Mouse (Mus musculus): Measurements from ENCODE around the gene Keap1.
"Not testable (repeated sequence)": the region's sequence is repeated elsewhere in the genome, so short reads cannot be mapped to it uniquely, and the experiment has no call there.

Keap1 gene

GRCm38 (mm10) chr9:21233366-21233765 lies 5.8 kb downstream of the Keap1 start:
- no peak for DNase-seq (ENCODE audit: low read depth, low spot score)

GRCm38 (mm10) chr9:21232867-21233266 lies 6.3 kb downstream of the Keap1 start:
- DNase-seq (ENCODE audit: low read depth, low spot score): no peak

GRCm38 (mm10) chr9:21231551-21231950 lies 7.6 kb downstream of the Keap1 start:
- DNase-seq (ENCODE audit: low read depth, low spot score): no peak

- no peak for DNase-seq (ENCODE audit: low read depth, low spot score)
Measured at GRCm38 (mm10) chr9:21227342-21227741, 11.8 kb downstream of the Keap1 start.

GRCm38 (mm10) chr9:21225415-21225758 lies 13.8 kb downstream of the Keap1 start:
- DNase-seq (ENCODE audit: low read depth, low spot score): no peak

- DNase-seq (ENCODE audit: low read depth, low spot score): peak; percentile 76
Measured at GRCm38 (mm10) chr9:21224576-21225414, 14.4 kb downstream of the Keap1 start.

GRCm38 (mm10) chr9:21223906-21224305 lies 15.3 kb downstream of the Keap1 start:
- no peak for DNase-seq (ENCODE audit: low read depth, low spot score)

- not testable (repeated sequence) for DNase-seq (ENCODE audit: low read depth, low spot score)
Measured at GRCm38 (mm10) chr9:21223490-21223889, 15.7 kb downstream of the Keap1 start.

- DNase-seq (ENCODE audit: low read depth, low spot score): peak; percentile 79
Measured at GRCm38 (mm10) chr9:21221383-21221929, 17.7 kb downstream of the Keap1 start.

- DNase-seq (ENCODE audit: low read depth, low spot score): peak; percentile 90
Measured at GRCm38 (mm10) chr9:21220490-21221382, 18.4 kb downstream of the Keap1 start.

- DNase-seq (ENCODE audit: low read depth, low spot score): peak; percentile 41
Measured at GRCm38 (mm10) chr9:21219820-21220219, 19.3 kb downstream of the Keap1 start.

GRCm38 (mm10) chr9:21216050-21216841 lies 22.9 kb downstream of the Keap1 start:
- DNase-seq (ENCODE audit: low read depth, low spot score): no peak

GRCm38 (mm10) chr9:21213617-21214190 lies 25.5 kb downstream of the Keap1 start:
- DNase-seq (ENCODE audit: low read depth, low spot score): peak; percentile 54

- no peak for DNase-seq (ENCODE audit: low read depth, low spot score)
Measured at GRCm38 (mm10) chr9:21211624-21212023, 27.5 kb downstream of the Keap1 start.

GRCm38 (mm10) chr9:21210821-21211220 lies 28.3 kb downstream of the Keap1 start:
- no peak for DNase-seq (ENCODE audit: low read depth, low spot score)

- DNase-seq (ENCODE audit: low read depth, low spot score): no peak
Measured at GRCm38 (mm10) chr9:21208626-21209025, 30.5 kb downstream of the Keap1 start.

- DNase-seq (ENCODE audit: low read depth, low spot score): no peak
Measured at GRCm38 (mm10) chr9:21206848-21207247, 32.3 kb downstream of the Keap1 start.

- peak; percentile 82 for DNase-seq (ENCODE audit: low read depth, low spot score)
Measured at GRCm38 (mm10) chr9:21204528-21205272, 34.5 kb downstream of the Keap1 start.

GRCm38 (mm10) chr9:21204156-21204527 lies 35.0 kb downstream of the Keap1 start:
- peak; percentile 78 for DNase-seq (ENCODE audit: low read depth, low spot score)

- DNase-seq (ENCODE audit: low read depth, low spot score): peak; percentile 64
Measured at GRCm38 (mm10) chr9:21198960-21199359, 40.2 kb downstream of the Keap1 start.

Measured in A20 (cell line).